Mouse (Mus musculus): Measurements from ENCODE around the gene Shmt1. TPM values are rescaled to one million over a fixed set of nuclear protein-coding genes. Genes with fewer than 3 reads are reported as not detected.
"Not testable (repeated sequence)": the region's sequence is repeated elsewhere in the genome, so short reads cannot be mapped to it uniquely, and the experiment has no call there.

The Shmt1 gene
- 34.6 and 77.7 TPM in 2 replicates for total RNA-seq (2014; rRNA removed; ENCODE audit: low replicate concordance)
- 25.2 and 26.7 TPM in 2 replicates for polyA plus RNA-seq (2015; fragmentation: Nextera tagmentation; extraction: Ambion mirVana)

DNA sequence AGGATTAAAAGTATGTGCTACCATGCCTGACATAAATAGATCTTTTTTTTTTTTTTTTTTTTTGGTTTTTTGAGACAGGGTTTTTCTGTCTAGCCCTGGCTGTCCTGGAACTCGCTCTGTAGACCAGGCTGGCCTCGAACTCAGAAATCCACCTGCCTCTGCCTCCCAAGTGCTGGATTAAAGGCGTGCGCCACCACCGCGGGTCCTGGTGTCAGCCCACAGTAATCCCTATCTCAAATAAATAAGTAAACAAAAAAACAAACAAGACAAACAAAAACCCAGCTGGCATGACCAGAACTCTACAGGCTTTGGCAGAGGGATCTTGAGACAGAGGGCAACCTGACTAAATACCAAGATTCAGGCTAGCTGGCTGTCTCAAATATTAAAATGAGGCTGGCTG, at the start of gene Shmt1:
Gene Shmt1 (minus strand): TSS at position 101 of the 400 bp plus-strand sequence.
- peak within 1 kb of the TSS; percentile 44 for H3K4me3 ChIP-seq (ENCODE audit: low read depth, low read length)
- peaks cover 19% of the 10 kb centered on the region; the same call in 1 of the 2 replicates for H3K4me1 ChIP-seq (ENCODE audit: control insufficient read depth, insufficient read depth)
- H3K4me2 ChIP-seq (ENCODE audit: low read depth, low read length), result peak within 1 kb of the TSS; percentile 60
- not testable (repeated sequence) for H3K36me3 ChIP-seq (replicated peaks; ENCODE audit: control insufficient read depth, insufficient read depth, low read length); ATAC-seq (ENCODE audit: insufficient read depth, low read depth); H3K27me3 ChIP-seq (ENCODE audit: control insufficient read depth, insufficient read depth, low read length); DNase-seq (ENCODE audit: low spot score); H3K9me3 ChIP-seq (replicated peaks; ENCODE audit: control insufficient read depth, low read length)
- peak within 1 kb of the TSS; percentile 28; the same call in 1 of the 2 replicates for H3K9ac ChIP-seq (replicated peaks; ENCODE audit: low read depth, low read length)
- 28% methylated on average over 6 of the region's 6 CpGs for WGBS
- H3K27ac ChIP-seq (ENCODE audit: low read depth), result peak within 1 kb of the TSS; percentile 33; the same call in 1 of the 2 replicates

DNA sequence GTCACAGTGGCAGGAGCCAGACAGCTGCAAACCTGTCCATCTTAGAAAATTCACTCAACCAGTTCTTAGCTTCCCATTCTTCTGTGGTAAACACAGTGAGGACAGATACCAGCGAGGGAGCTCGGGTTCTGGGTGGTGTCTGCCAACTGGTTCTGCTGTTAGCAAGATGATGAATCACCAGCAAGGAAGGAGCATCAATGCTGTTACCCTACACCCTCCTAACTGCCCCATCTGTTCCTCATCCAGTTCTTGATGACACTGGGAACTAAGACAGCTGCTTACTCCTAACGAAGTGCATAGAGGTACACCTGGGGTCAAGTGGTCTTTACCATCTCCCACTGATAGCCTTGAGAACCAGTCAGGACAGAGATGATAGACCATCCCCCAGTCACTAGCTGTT, 45.1 kb upstream of the Shmt1 start:
- Histone ChIP-seq H3K27me3 (ENCODE audit: control insufficient read depth, insufficient read depth, low read length) (no peaks in the 10 kb centered on the region), H3K9me3 (replicated peaks; ENCODE audit: control insufficient read depth, low read length) (no peaks in the 10 kb centered on the region), H3K4me3 (ENCODE audit: low read depth, low read length) (no peak overlapping the region), H3K4me1 (ENCODE audit: control insufficient read depth, insufficient read depth) (no peaks in the 10 kb centered on the region), H3K4me2 (ENCODE audit: low read depth, low read length) (no peak overlapping the region), H3K9ac (replicated peaks; ENCODE audit: low read depth, low read length) (no peak overlapping the region), H3K27ac (ENCODE audit: low read depth) (no peak overlapping the region), H3K36me3 (replicated peaks; ENCODE audit: control insufficient read depth, insufficient read depth, low read length) (peaks cover 55% of the 10 kb centered on the region)
- 52% methylated on average over 3 of the region's 3 CpGs for WGBS
- DNase-seq (ENCODE audit: low spot score), result no peak
- no peak for TF ChIP-seq CTCF (IDR thresholded peaks at IDR 0.05; ENCODE audit: low read depth)
- no peak for TF ChIP-seq EP300 (IDR thresholded peaks at IDR 0.05; ENCODE audit: low read depth)
- ATAC-seq (ENCODE audit: insufficient read depth, low read depth), result no peak

DNA sequence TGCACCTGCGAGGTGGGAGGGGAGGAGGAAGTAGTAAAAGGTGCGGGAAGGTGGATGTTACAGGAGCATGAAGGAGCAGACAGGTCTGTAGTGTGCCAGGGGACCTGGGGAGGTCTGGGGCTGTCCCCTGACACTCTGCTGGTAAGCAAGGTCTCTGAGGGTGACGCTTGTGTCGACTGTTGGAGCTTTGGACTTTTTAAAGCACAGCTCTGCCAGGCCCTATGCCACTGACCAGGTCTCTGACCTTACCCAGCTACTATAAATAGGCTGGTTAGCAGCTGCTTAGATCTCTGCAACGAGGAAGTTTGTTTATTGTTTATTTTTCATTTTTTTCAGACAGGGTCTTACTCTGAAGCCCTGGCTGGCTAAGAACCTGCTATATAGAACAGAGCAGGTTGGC, 33.9 kb upstream of the Shmt1 start:
- TF ChIP-seq EP300 (IDR thresholded peaks at IDR 0.05; ENCODE audit: low read depth) (no peak), CTCF (IDR thresholded peaks at IDR 0.05; ENCODE audit: low read depth) (no peak)
- no peak overlapping the region for H3K4me2 ChIP-seq (ENCODE audit: low read depth, low read length)
- H3K4me3 ChIP-seq (ENCODE audit: low read depth, low read length), result no peak overlapping the region
- no peaks in the 10 kb centered on the region for H3K4me1 ChIP-seq (ENCODE audit: control insufficient read depth, insufficient read depth)
- H3K9ac ChIP-seq (replicated peaks; ENCODE audit: low read depth, low read length), result no peak overlapping the region
- no peak for ATAC-seq (ENCODE audit: insufficient read depth, low read depth)
- H3K27ac ChIP-seq (ENCODE audit: low read depth), result no peak overlapping the region
- DNase-seq (ENCODE audit: low spot score), result no peak
- H3K9me3 ChIP-seq (replicated peaks; ENCODE audit: control insufficient read depth, low read length), result no peaks in the 10 kb centered on the region
- H3K27me3 ChIP-seq (ENCODE audit: control insufficient read depth, insufficient read depth, low read length), result no peaks in the 10 kb centered on the region
- peaks cover 28% of the 10 kb centered on the region for H3K36me3 ChIP-seq (replicated peaks; ENCODE audit: control insufficient read depth, insufficient read depth, low read length)
- 77% methylated on average over 5 of the region's 5 CpGs for WGBS

DNA sequence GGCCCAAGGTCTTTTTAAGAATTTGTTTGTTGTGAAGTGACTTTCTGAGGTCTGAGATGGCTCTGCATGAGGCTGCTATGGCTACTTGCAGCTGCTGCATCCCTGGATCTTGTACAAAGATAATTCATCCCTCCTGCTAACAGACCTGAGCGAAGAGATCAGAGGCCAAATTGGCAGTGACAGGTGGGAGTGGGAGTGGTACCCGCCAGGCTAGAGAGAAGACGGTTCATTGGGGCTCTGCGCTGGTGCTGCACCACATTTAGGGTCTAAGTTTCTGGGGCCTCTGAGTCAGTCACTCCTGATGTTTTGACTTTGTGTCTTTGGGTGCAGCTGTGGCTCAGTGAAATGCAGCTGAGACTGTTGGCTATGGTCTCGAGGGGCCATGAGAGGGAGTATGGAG, 31.9 kb upstream of the Shmt1 start:
- no peak overlapping the region for H3K9ac ChIP-seq (replicated peaks; ENCODE audit: low read depth, low read length)
- no peak overlapping the region for H3K4me2 ChIP-seq (ENCODE audit: low read depth, low read length)
- H3K27me3 ChIP-seq (ENCODE audit: control insufficient read depth, insufficient read depth, low read length), result no peaks in the 10 kb centered on the region
- ATAC-seq (ENCODE audit: insufficient read depth, low read depth) (no peak), DNase-seq (ENCODE audit: low spot score) (no peak)
- no peak overlapping the region for H3K4me3 ChIP-seq (ENCODE audit: low read depth, low read length)
- H3K36me3 ChIP-seq (replicated peaks; ENCODE audit: control insufficient read depth, insufficient read depth, low read length), result peaks cover 16% of the 10 kb centered on the region; the same call in 1 of the 2 replicates
- 89% methylated on average over 5 of the region's 5 CpGs for WGBS
- no peaks in the 10 kb centered on the region for H3K4me1 ChIP-seq (ENCODE audit: control insufficient read depth, insufficient read depth)
- H3K27ac ChIP-seq (ENCODE audit: low read depth), result no peak overlapping the region
- no peaks in the 10 kb centered on the region for H3K9me3 ChIP-seq (replicated peaks; ENCODE audit: control insufficient read depth, low read length)
- no peak for TF ChIP-seq EP300 (IDR thresholded peaks at IDR 0.05; ENCODE audit: low read depth)

DNA sequence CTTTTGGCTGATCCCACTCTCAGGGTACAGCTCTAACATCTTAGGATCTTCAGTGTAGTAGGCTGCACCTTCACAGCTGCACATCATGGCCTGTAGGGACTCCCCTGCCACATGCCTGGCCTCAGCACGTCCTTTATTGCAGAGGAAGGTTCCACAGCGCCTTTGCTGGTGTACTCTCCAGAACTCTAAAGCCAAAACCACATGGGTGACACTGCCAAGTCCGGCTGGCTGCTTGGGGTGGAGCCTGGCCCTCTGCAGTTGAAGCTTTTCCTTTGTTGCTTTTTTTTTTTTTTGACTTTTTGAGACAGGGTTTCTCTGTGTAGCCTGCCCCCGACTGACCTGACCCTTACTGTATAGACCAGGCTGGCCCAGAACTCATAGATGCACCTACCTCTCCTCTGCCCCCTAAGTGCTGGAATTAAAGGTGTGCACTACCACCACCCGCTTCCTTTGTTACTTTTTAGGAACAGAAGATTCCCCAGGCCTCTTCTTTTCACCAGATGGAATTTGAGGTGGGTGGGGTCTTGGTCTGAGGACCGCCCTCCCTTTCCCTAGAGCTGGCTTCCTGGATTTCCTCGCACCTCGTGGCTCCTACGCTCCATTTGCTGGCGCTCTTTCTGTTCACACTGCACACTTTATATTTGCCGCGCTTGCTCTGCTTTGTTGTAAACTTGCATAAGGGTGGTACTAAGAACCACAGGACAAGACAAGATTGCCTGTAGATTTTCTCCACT, 30.1 kb upstream of the Shmt1 start:
- H3K4me2 ChIP-seq (ENCODE audit: low read depth, low read length), result no peak overlapping the region
- no peaks in the 10 kb centered on the region for H3K9me3 ChIP-seq (replicated peaks; ENCODE audit: control insufficient read depth, low read length)
- ATAC-seq (ENCODE audit: insufficient read depth, low read depth), result no peak
- 76% methylated on average over 12 of the region's 12 CpGs for WGBS
- H3K27me3 ChIP-seq (ENCODE audit: control insufficient read depth, insufficient read depth, low read length), result no peaks in the 10 kb centered on the region
- DNase-seq (ENCODE audit: low spot score), result no peak
- no peak overlapping the region for H3K9ac ChIP-seq (replicated peaks; ENCODE audit: low read depth, low read length)
- no peak overlapping the region for H3K4me3 ChIP-seq (ENCODE audit: low read depth, low read length)
- peaks cover 15% of the 10 kb centered on the region; the same call in 1 of the 2 replicates for H3K36me3 ChIP-seq (replicated peaks; ENCODE audit: control insufficient read depth, insufficient read depth, low read length)
- TF ChIP-seq EP300 (IDR thresholded peaks at IDR 0.05; ENCODE audit: low read depth) (no peak), CTCF (IDR thresholded peaks at IDR 0.05; ENCODE audit: low read depth) (no peak)
- H3K4me1 ChIP-seq (ENCODE audit: control insufficient read depth, insufficient read depth), result no peaks in the 10 kb centered on the region
- no peak overlapping the region for H3K27ac ChIP-seq (ENCODE audit: low read depth)
